Mouse (Mus musculus): ENCODE data around the gene Hist1h2bp.

Hist1h2bp gene

GRCm38 (mm10) chr13:21786899-21787629 lies at the start of gene Hist1h2bp, which contains the start of gene Hist1h2an:
Hist1h2bp (plus strand) TSS chr13:21787461.
Hist1h2an (minus strand) TSS chr13:21787218.
- under 1% methylated on average over 43 of the region's 63 CpGs for WGBS

GRCm38 (mm10) chr13:21745006-21745405 lies 42.3 kb upstream of the Hist1h2bp start:
- WGBS: 93% methylated on average over 1 of the region's 1 CpGs

- WGBS: 12% methylated on average over 5 of the region's 5 CpGs
These were observed 37.7 kb upstream of the Hist1h2bp start for GRCm38 (mm10) chr13:21749387-21750158.

- under 1% methylated on average over 47 of the region's 56 CpGs for WGBS
These were observed 36.9 kb upstream of the Hist1h2bp start, which contains the start of gene Hist1h4k for GRCm38 (mm10) chr13:21750159-21751017. Hist1h4k (minus strand) TSS chr13:21750505.

GRCm38 (mm10) chr13:21751827-21752226 lies 35.4 kb upstream of the Hist1h2bp start:
- WGBS: 73% methylated on average over 3 of the region's 3 CpGs

GRCm38 (mm10) chr13:21752356-21752755 lies 34.9 kb upstream of the Hist1h2bp start:
- WGBS: 49% methylated on average over 3 of the region's 3 CpGs

- 5% methylated on average over 10 of the region's 10 CpGs for WGBS
These were observed 34.2 kb upstream of the Hist1h2bp start for GRCm38 (mm10) chr13:21753051-21753523.

- 1% methylated on average over 48 of the region's 50 CpGs for WGBS
These were observed 33.6 kb upstream of the Hist1h2bp start, which contains the start of the genes Hist1h2ak and Hist1h2bn for GRCm38 (mm10) chr13:21753524-21754285. Hist1h2ak (minus strand) TSS chr13:21753827. Hist1h2bn (plus strand) TSS chr13:21754123.

- under 1% methylated on average over 15 of the region's 26 CpGs for WGBS
These were observed 32.8 kb upstream of the Hist1h2bp start for GRCm38 (mm10) chr13:21754294-21755001.

GRCm38 (mm10) chr13:21755707-21756106 lies 31.6 kb upstream of the Hist1h2bp start:
- 49% methylated on average over 1 of the region's 1 CpGs for WGBS

GRCm38 (mm10) chr13:21778814-21779766 lies 8.2 kb upstream of the Hist1h2bp start:
- WGBS: 2% methylated on average over 33 of the region's 33 CpGs

- under 1% methylated on average over 44 of the region's 44 CpGs for WGBS
These were observed 7.2 kb upstream of the Hist1h2bp start, which contains the start of gene Hist1h1b for GRCm38 (mm10) chr13:21779767-21780731. Hist1h1b (minus strand) TSS chr13:21780625.

GRCm38 (mm10) chr13:21781021-21781555 lies 6.2 kb upstream of the Hist1h2bp start:
- WGBS: 53% methylated on average over 6 of the region's 6 CpGs

GRCm38 (mm10) chr13:21781639-21782038 lies 5.6 kb upstream of the Hist1h2bp start:
- 95% methylated on average over 1 of the region's 1 CpGs for WGBS

GRCm38 (mm10) chr13:21782361-21783254 lies 4.7 kb upstream of the Hist1h2bp start:
- 3% methylated on average over 17 of the region's 35 CpGs for WGBS

GRCm38 (mm10) chr13:21783255-21783617 lies 4.0 kb upstream of the Hist1h2bp start, which contains the start of gene Hist1h3i:
Hist1h3i (minus strand) TSS chr13:21783370.
- under 1% methylated on average over 15 of the region's 20 CpGs for whole genome bisulfite sequencing
